Mouse (Mus musculus): ENCODE data around the gene Iqgap2. TPM values are rescaled to one million over a fixed set of nuclear protein-coding genes. Genes with fewer than 3 reads are reported as not detected.

Iqgap2 gene
- polyA plus RNA-seq, 1 experiment from 2014 or later = 7.8 TPM

GRCm38 (mm10) chr13:95604288-95604687 lies 287.4 kb downstream of the Iqgap2 start:
- no peak overlapping the region for H3K4me3 ChIP-seq
- DNase-seq (ENCODE audit: low spot score) = no peak
- WGBS = 96% methylated on average over 25 of the region's 25 CpGs
- H3K27me3 ChIP-seq (ENCODE audit: insufficient read depth, poor library complexity, severe bottlenecking) = no peaks in the 10 kb centered on the region
- no peak overlapping the region for H3K27ac ChIP-seq
- peaks cover 27% of the 10 kb centered on the region for H3K4me1 ChIP-seq
- no peaks in the 10 kb centered on the region for H3K9me3 ChIP-seq
- H3K36me3 ChIP-seq = peaks cover 78% of the 10 kb centered on the region

GRCm38 (mm10) chr13:95599833-95600359 lies 291.8 kb downstream of the Iqgap2 start:
- WGBS = 75% methylated on average over 3 of the region's 3 CpGs
- Histone ChIP-seq H3K27ac (no peak overlapping the region), H3K36me3 (peaks cover 47% of the 10 kb centered on the region), H3K4me3 (no peak overlapping the region), H3K27me3 (ENCODE audit: insufficient read depth, poor library complexity, severe bottlenecking) (no peaks in the 10 kb centered on the region), H3K9me3 (no peaks in the 10 kb centered on the region), H3K4me1 (peaks cover 19% of the 10 kb centered on the region; the same call in 1 of the 2 replicates)
- DNase-seq (ENCODE audit: low spot score) = peak; percentile 64

- H3K36me3 ChIP-seq = peaks cover 32% of the 10 kb centered on the region
- WGBS = 81% methylated on average over 18 of the region's 18 CpGs
- no peaks in the 10 kb centered on the region for H3K27me3 ChIP-seq (ENCODE audit: insufficient read depth, poor library complexity, severe bottlenecking)
- H3K4me3 ChIP-seq = no peak overlapping the region
- no peak overlapping the region for H3K27ac ChIP-seq
- no peaks in the 10 kb centered on the region for H3K9me3 ChIP-seq
- H3K4me1 ChIP-seq = peaks cover 19% of the 10 kb centered on the region; the same call in 1 of the 2 replicates
- DNase-seq (ENCODE audit: low spot score) = peak; percentile 67
Measured at GRCm38 (mm10) chr13:95598232-95598920, 293.3 kb downstream of the Iqgap2 start.

GRCm38 (mm10) chr13:95597578-95597977 lies 294.1 kb downstream of the Iqgap2 start:
- peak; percentile 61 for DNase-seq (ENCODE audit: low spot score)
- Histone ChIP-seq H3K36me3 (peaks cover 24% of the 10 kb centered on the region), H3K4me1 (peaks cover 19% of the 10 kb centered on the region), H3K4me3 (no peak overlapping the region), H3K9me3 (no peaks in the 10 kb centered on the region), H3K27me3 (ENCODE audit: insufficient read depth, poor library complexity, severe bottlenecking) (no peaks in the 10 kb centered on the region), H3K27ac (no peak overlapping the region)
- WGBS = 91% methylated on average over 10 of the region's 10 CpGs

GRCm38 (mm10) chr13:95596689-95597088 lies 295.0 kb downstream of the Iqgap2 start:
- 89% methylated on average over 7 of the region's 7 CpGs for WGBS
- Histone ChIP-seq H3K27me3 (ENCODE audit: insufficient read depth, poor library complexity, severe bottlenecking) (no peaks in the 10 kb centered on the region), H3K9me3 (no peaks in the 10 kb centered on the region), H3K4me3 (no peak overlapping the region), H3K27ac (no peak overlapping the region), H3K36me3 (peaks cover 17% of the 10 kb centered on the region), H3K4me1 (peaks cover 19% of the 10 kb centered on the region)
- peak; percentile 64 for DNase-seq (ENCODE audit: low spot score)

GRCm38 (mm10) chr13:95595921-95596320 lies 295.8 kb downstream of the Iqgap2 start:
- 44% methylated on average over 5 of the region's 5 CpGs for WGBS
- peaks cover 10% of the 10 kb centered on the region for H3K36me3 ChIP-seq
- peaks cover 22% of the 10 kb centered on the region for H3K4me1 ChIP-seq
- DNase-seq (ENCODE audit: low spot score) = peak; percentile 53
- H3K27ac ChIP-seq = no peak overlapping the region
- H3K9me3 ChIP-seq = no peaks in the 10 kb centered on the region
- no peak overlapping the region for H3K4me3 ChIP-seq
- no peaks in the 10 kb centered on the region for H3K27me3 ChIP-seq (ENCODE audit: insufficient read depth, poor library complexity, severe bottlenecking)

- Histone ChIP-seq H3K4me1 (peaks cover 27% of the 10 kb centered on the region), H3K27me3 (ENCODE audit: insufficient read depth, poor library complexity, severe bottlenecking) (no peaks in the 10 kb centered on the region), H3K4me3 (no peak overlapping the region), H3K9me3 (no peaks in the 10 kb centered on the region), H3K36me3 (0 out of 2 replicates have a peak, but pooled peaks cover 5% of the 10 kb centered on the region), H3K27ac (no peak overlapping the region)
- peak; percentile 58 for DNase-seq (ENCODE audit: low spot score)
- 63% methylated on average over 7 of the region's 7 CpGs for WGBS
Measured at GRCm38 (mm10) chr13:95595411-95595810, 296.3 kb downstream of the Iqgap2 start.

GRCm38 (mm10) chr13:95592860-95593259 lies 298.9 kb downstream of the Iqgap2 start:
- H3K9me3 ChIP-seq = no peaks in the 10 kb centered on the region
- DNase-seq (ENCODE audit: low spot score) = peak; percentile 74
- no peaks in the 10 kb centered on the region for H3K27me3 ChIP-seq (ENCODE audit: insufficient read depth, poor library complexity, severe bottlenecking)
- no peaks in the 10 kb centered on the region for H3K36me3 ChIP-seq
- 62% methylated on average over 10 of the region's 10 CpGs for WGBS
- peaks cover 30% of the 10 kb centered on the region for H3K4me1 ChIP-seq
- H3K27ac ChIP-seq = no peak overlapping the region
- H3K4me3 ChIP-seq = no peak overlapping the region

- peaks cover 30% of the 10 kb centered on the region for H3K4me1 ChIP-seq
- H3K27me3 ChIP-seq (ENCODE audit: insufficient read depth, poor library complexity, severe bottlenecking) = no peaks in the 10 kb centered on the region
- DNase-seq (ENCODE audit: low spot score) = peak; percentile 64
- H3K9me3 ChIP-seq = no peaks in the 10 kb centered on the region
- no peaks in the 10 kb centered on the region for H3K36me3 ChIP-seq
- no peak overlapping the region for H3K27ac ChIP-seq
- 80% methylated on average over 3 of the region's 3 CpGs for WGBS
- no peak overlapping the region for H3K4me3 ChIP-seq
Measured at GRCm38 (mm10) chr13:95591606-95592005, 300.1 kb downstream of the Iqgap2 start.

- H3K4me1 ChIP-seq = peaks cover 28% of the 10 kb centered on the region
- 84% methylated on average over 4 of the region's 4 CpGs for WGBS
- no peaks in the 10 kb centered on the region for H3K9me3 ChIP-seq
Measured at GRCm38 (mm10) chr13:95587628-95588027, 304.1 kb downstream of the Iqgap2 start.

GRCm38 (mm10) chr13:95584898-95585297 lies 306.8 kb downstream of the Iqgap2 start:
- WGBS = 89% methylated on average over 5 of the region's 5 CpGs
- Histone ChIP-seq H3K4me3 (no peak overlapping the region), H3K27ac (no peak overlapping the region), H3K27me3 (ENCODE audit: insufficient read depth, poor library complexity, severe bottlenecking) (no peaks in the 10 kb centered on the region), H3K36me3 (no peaks in the 10 kb centered on the region), H3K9me3 (no peaks in the 10 kb centered on the region), H3K4me1 (peaks cover 15% of the 10 kb centered on the region)
- no peak for DNase-seq (ENCODE audit: low spot score)

More at GRCm38 (mm10) chr13:95587628-95588027, 304.1 kb downstream of the Iqgap2 start:
- peak; percentile 56 for DNase-seq (ENCODE audit: low spot score)
- H3K27me3 ChIP-seq (ENCODE audit: insufficient read depth, poor library complexity, severe bottlenecking) = no peaks in the 10 kb centered on the region
- H3K27ac ChIP-seq = no peak overlapping the region
- H3K36me3 ChIP-seq = no peaks in the 10 kb centered on the region
- H3K4me3 ChIP-seq = no peak overlapping the region

GRCm38 (mm10) chr13:95583237-95584189 lies 308.2 kb downstream of the Iqgap2 start:
- WGBS = 58% methylated on average over 19 of the region's 19 CpGs
- H3K27ac ChIP-seq = no peak overlapping the region
- H3K9me3 ChIP-seq = no peaks in the 10 kb centered on the region
- no peaks in the 10 kb centered on the region for H3K36me3 ChIP-seq
- no peaks in the 10 kb centered on the region for H3K27me3 ChIP-seq (ENCODE audit: insufficient read depth, poor library complexity, severe bottlenecking)
- peaks cover 5% of the 10 kb centered on the region; the same call in 1 of the 2 replicates for H3K4me1 ChIP-seq
- DNase-seq (ENCODE audit: low spot score) = peak; percentile 70
- no peak overlapping the region for H3K4me3 ChIP-seq

GRCm38 (mm10) chr13:95581850-95582249 lies 309.9 kb downstream of the Iqgap2 start:
- Histone ChIP-seq H3K27ac (no peak overlapping the region), H3K27me3 (ENCODE audit: insufficient read depth, poor library complexity, severe bottlenecking) (no peaks in the 10 kb centered on the region), H3K4me1 (peaks cover 5% of the 10 kb centered on the region; the same call in 1 of the 2 replicates), H3K36me3 (no peaks in the 10 kb centered on the region), H3K9me3 (no peaks in the 10 kb centered on the region), H3K4me3 (no peak overlapping the region)
- DNase-seq (ENCODE audit: low spot score) = peak; percentile 60
- 55% methylated on average over 1 of the region's 1 CpGs for WGBS

All from heart, embryonic 10.5 days (tissue).